Mouse (Mus musculus): ENCODE measurements at regions not wholly inside any gene's neighbourhood (a gene's known extent, or its start where the extent isn't known, plus 50 kb on each side); places are given as distances from the start of the nearest gene placed in this dataset.

- no peaks in the 10 kb centered on the region for H3K27me3 ChIP-seq
- ATAC-seq (ENCODE audit: low read depth), result no peak
- no peaks in the 10 kb centered on the region for H3K4me1 ChIP-seq (replicated peaks)
- no peaks in the 10 kb centered on the region for H3K9me3 ChIP-seq (replicated peaks)
- H3K4me2 ChIP-seq, result no peak overlapping the region
- no peak overlapping the region for H3K27ac ChIP-seq
- H3K4me3 ChIP-seq (replicated peaks), result no peak overlapping the region
- 41% methylated on average over 8 of the region's 8 CpGs for WGBS (ENCODE audit: insufficient replicate concordance)
- no peak for DNase-seq
- H3K9ac ChIP-seq, result no peak overlapping the region
- H3K36me3 ChIP-seq, result no peaks in the 10 kb centered on the region
Measured at GRCm38 (mm10) chr8:87197867-87198536, 274.4 kb downstream of the Cbln1 start.

- Histone ChIP-seq H3K4me3 (replicated peaks) (no peak overlapping the region), H3K27me3 (no peaks in the 10 kb centered on the region), H3K27ac (no peak overlapping the region), H3K36me3 (no peaks in the 10 kb centered on the region), H3K9ac (no peak overlapping the region), H3K9me3 (replicated peaks) (no peaks in the 10 kb centered on the region), H3K4me2 (no peak overlapping the region), H3K4me1 (replicated peaks) (no peaks in the 10 kb centered on the region)
- WGBS (ENCODE audit: insufficient replicate concordance), result 36% methylated on average over 5 of the region's 5 CpGs
- ATAC-seq (ENCODE audit: low read depth) (no peak), DNase-seq (no peak)
Measured at GRCm38 (mm10) chr8:87197000-87197399, 275.4 kb downstream of the Cbln1 start.

GRCm38 (mm10) chr8:87196050-87196449 lies 276.4 kb downstream of the Cbln1 start:
- H3K4me3 ChIP-seq (replicated peaks), result no peak overlapping the region
- H3K27ac ChIP-seq, result no peak overlapping the region
- H3K9ac ChIP-seq, result no peak overlapping the region
- H3K9me3 ChIP-seq (replicated peaks), result no peaks in the 10 kb centered on the region
- H3K36me3 ChIP-seq, result no peaks in the 10 kb centered on the region
- no peak overlapping the region for H3K4me2 ChIP-seq
- WGBS (ENCODE audit: insufficient replicate concordance), result 31% methylated on average over 5 of the region's 5 CpGs
- DNase-seq (no peak), ATAC-seq (ENCODE audit: low read depth) (no peak)
- H3K4me1 ChIP-seq (replicated peaks), result no peaks in the 10 kb centered on the region
- no peaks in the 10 kb centered on the region for H3K27me3 ChIP-seq

GRCm38 (mm10) chr8:87189791-87190385 lies 282.5 kb downstream of the Cbln1 start:
- no peaks in the 10 kb centered on the region for H3K36me3 ChIP-seq
- no peak overlapping the region for H3K9ac ChIP-seq
- H3K4me3 ChIP-seq (replicated peaks), result no peak overlapping the region
- H3K27me3 ChIP-seq, result no peaks in the 10 kb centered on the region
- H3K9me3 ChIP-seq (replicated peaks), result no peaks in the 10 kb centered on the region
- H3K4me1 ChIP-seq (replicated peaks), result no peaks in the 10 kb centered on the region
- no peak for DNase-seq
- no peak overlapping the region for H3K27ac ChIP-seq
- WGBS (ENCODE audit: insufficient replicate concordance), result 76% methylated on average over 13 of the region's 13 CpGs
- no peak for ATAC-seq (ENCODE audit: low read depth)
- no peak overlapping the region for H3K4me2 ChIP-seq

GRCm38 (mm10) chr8:87182888-87183287 lies 289.5 kb downstream of the Cbln1 start:
- WGBS (ENCODE audit: insufficient replicate concordance), result 39% methylated on average over 4 of the region's 4 CpGs
- Histone ChIP-seq H3K9me3 (replicated peaks) (no peaks in the 10 kb centered on the region), H3K4me1 (replicated peaks) (no peaks in the 10 kb centered on the region), H3K4me2 (no peak overlapping the region), H3K9ac (no peak overlapping the region), H3K27ac (no peak overlapping the region), H3K4me3 (replicated peaks) (no peak overlapping the region), H3K36me3 (no peaks in the 10 kb centered on the region), H3K27me3 (no peaks in the 10 kb centered on the region)
- DNase-seq (no peak), ATAC-seq (ENCODE audit: low read depth) (no peak)

GRCm38 (mm10) chr8:87178561-87178960 lies 293.5 kb upstream of the N4bp1 start:
- no peaks in the 10 kb centered on the region for H3K9me3 ChIP-seq (replicated peaks)
- ATAC-seq (ENCODE audit: low read depth) (no peak), DNase-seq (no peak)
- H3K27me3 ChIP-seq, result no peaks in the 10 kb centered on the region
- no peaks in the 10 kb centered on the region for H3K36me3 ChIP-seq
- no peak overlapping the region for H3K4me2 ChIP-seq
- H3K4me3 ChIP-seq (replicated peaks), result no peak overlapping the region
- no peak overlapping the region for H3K27ac ChIP-seq
- 49% methylated on average over 4 of the region's 4 CpGs for WGBS (ENCODE audit: insufficient replicate concordance)
- H3K9ac ChIP-seq, result no peak overlapping the region
- H3K4me1 ChIP-seq (replicated peaks), result no peaks in the 10 kb centered on the region

- ATAC-seq (ENCODE audit: low read depth) (no peak), DNase-seq (no peak)
- Histone ChIP-seq H3K27me3 (no peaks in the 10 kb centered on the region), H3K27ac (no peak overlapping the region), H3K4me1 (replicated peaks) (no peaks in the 10 kb centered on the region), H3K9me3 (replicated peaks) (no peaks in the 10 kb centered on the region), H3K9ac (no peak overlapping the region), H3K36me3 (no peaks in the 10 kb centered on the region), H3K4me3 (replicated peaks) (no peak overlapping the region), H3K4me2 (no peak overlapping the region)
- WGBS (ENCODE audit: insufficient replicate concordance), result 73% methylated on average over 6 of the region's 6 CpGs
Measured at GRCm38 (mm10) chr8:87177620-87178019, 292.6 kb upstream of the N4bp1 start.

GRCm38 (mm10) chr8:87175097-87175496 lies 290.0 kb upstream of the N4bp1 start:
- no peak overlapping the region for H3K4me3 ChIP-seq (replicated peaks)
- DNase-seq, result no peak
- H3K4me1 ChIP-seq (replicated peaks), result no peaks in the 10 kb centered on the region
- H3K9ac ChIP-seq, result no peak overlapping the region
- no peak overlapping the region for H3K27ac ChIP-seq
- H3K4me2 ChIP-seq, result no peak overlapping the region
- no peaks in the 10 kb centered on the region for H3K36me3 ChIP-seq
- H3K9me3 ChIP-seq (replicated peaks), result no peaks in the 10 kb centered on the region
- no peaks in the 10 kb centered on the region for H3K27me3 ChIP-seq
- no peak for ATAC-seq (ENCODE audit: low read depth)

- H3K4me1 ChIP-seq (replicated peaks), result no peaks in the 10 kb centered on the region
- H3K9me3 ChIP-seq (replicated peaks), result no peaks in the 10 kb centered on the region
- H3K9ac ChIP-seq, result no peak overlapping the region
- ATAC-seq (ENCODE audit: low read depth) (no peak), DNase-seq (no peak)
- no peak overlapping the region for H3K27ac ChIP-seq
- no peaks in the 10 kb centered on the region for H3K36me3 ChIP-seq
- no peaks in the 10 kb centered on the region for H3K27me3 ChIP-seq
- H3K4me2 ChIP-seq, result no peak overlapping the region
- H3K4me3 ChIP-seq (replicated peaks), result no peak overlapping the region
Measured at GRCm38 (mm10) chr8:87173720-87174119, 288.7 kb upstream of the N4bp1 start.

GRCm38 (mm10) chr8:87166771-87167170 lies 281.7 kb upstream of the N4bp1 start:
- 38% methylated on average over 1 of the region's 1 CpGs for WGBS (ENCODE audit: insufficient replicate concordance)
- no peaks in the 10 kb centered on the region for H3K9me3 ChIP-seq (replicated peaks)
- H3K27me3 ChIP-seq, result no peaks in the 10 kb centered on the region
- ATAC-seq (ENCODE audit: low read depth), result no peak
- no peak overlapping the region for H3K9ac ChIP-seq
- H3K36me3 ChIP-seq, result no peaks in the 10 kb centered on the region
- H3K4me2 ChIP-seq, result no peak overlapping the region
- no peak for DNase-seq
- no peaks in the 10 kb centered on the region for H3K4me1 ChIP-seq (replicated peaks)
- H3K4me3 ChIP-seq (replicated peaks), result no peak overlapping the region
- no peak overlapping the region for H3K27ac ChIP-seq

- no peak for DNase-seq
- no peak overlapping the region for H3K27ac ChIP-seq
- 70% methylated on average over 2 of the region's 2 CpGs for WGBS (ENCODE audit: insufficient replicate concordance)
- H3K36me3 ChIP-seq, result no peaks in the 10 kb centered on the region
- no peak overlapping the region for H3K4me2 ChIP-seq
- no peaks in the 10 kb centered on the region for H3K4me1 ChIP-seq (replicated peaks)
- H3K4me3 ChIP-seq (replicated peaks), result no peak overlapping the region
- no peak overlapping the region for H3K9ac ChIP-seq
- no peak for ATAC-seq (ENCODE audit: low read depth)
- no peaks in the 10 kb centered on the region for H3K27me3 ChIP-seq
- H3K9me3 ChIP-seq (replicated peaks), result no peaks in the 10 kb centered on the region
Measured at GRCm38 (mm10) chr8:87160416-87160815, 275.4 kb upstream of the N4bp1 start.

GRCm38 (mm10) chr8:87158322-87158721 lies 273.3 kb upstream of the N4bp1 start:
- Histone ChIP-seq H3K27me3 (no peaks in the 10 kb centered on the region), H3K4me1 (replicated peaks) (no peaks in the 10 kb centered on the region), H3K4me2 (no peak overlapping the region), H3K27ac (no peak overlapping the region), H3K36me3 (no peaks in the 10 kb centered on the region), H3K9ac (no peak overlapping the region), H3K9me3 (replicated peaks) (no peaks in the 10 kb centered on the region), H3K4me3 (replicated peaks) (no peak overlapping the region)
- ATAC-seq (ENCODE audit: low read depth) (no peak), DNase-seq (no peak)
- WGBS (ENCODE audit: insufficient replicate concordance), result 37% methylated on average over 8 of the region's 8 CpGs

All from liver, embryonic 13.5 days (tissue).